Mouse (Mus musculus) bone marrow, adult 2 months (tissue): Measurements from ENCODE around the gene Ccdc187.

Experiments
- CTCF ChIP-seq: fragments of 200-500 bp; IDR thresholded peaks from 2 replicates; pipeline ENCODE4 v1.5.1; 2011; ENCODE audit warnings: low read length, control low read depth; ENCODE audit not compliant: control insufficient read depth, insufficient read depth
- POLR2A ChIP-seq: fragments of 200-500 bp; IDR thresholded peaks from 2 replicates; pipeline ENCODE4 v1.6.1; 2011; ENCODE audit warnings: low read depth, mild to moderate bottlenecking, control low read depth, low read length, borderline replicate concordance; ENCODE audit not compliant: control insufficient read depth

- no peak for TF ChIP-seq CTCF
- TF ChIP-seq POLR2A: no peak
Observed at GRCm38 (mm10) chr2:26254816-26255215, 39.5 kb downstream of the Ccdc187 start.
